Mouse (Mus musculus) MEL (cell line): ENCODE data around the gene Rnf126.

Experiments used
- CTCF ChIP-seq, 3 experiments: IDR thresholded peaks in 2 of 3; conservative IDR thresholded peaks in 1 of 3; 2 replicates each; pipeline ENCODE4 v1.5.1; 2011 to 2012; ENCODE audit warnings: low read length in 3 of 3, low read depth in 2 of 3, mild to moderate bottlenecking in 2 of 3, improper control_type of control experiment in 1 of 3, inconsistent platforms in 1 of 3, mixed read lengths in 1 of 3, moderate library complexity in 1 of 3; ENCODE audit not compliant: control insufficient read depth in 1 of 3, insufficient read depth in 1 of 3, poor library complexity in 1 of 3, severe bottlenecking in 1 of 3
- USF2 ChIP-seq, 2 experiments: IDR thresholded peaks; 2 replicates each; pipeline ENCODE4 v1.6.1; 2011 to 2012; ENCODE audit warnings: improper control_type of control experiment in 2 of 2, low read length in 2 of 2, borderline replicate concordance in 1 of 2, inconsistent platforms in 1 of 2, low read depth in 1 of 2, mild to moderate bottlenecking in 1 of 2; ENCODE audit not compliant: insufficient read depth in 1 of 2

DNA sequence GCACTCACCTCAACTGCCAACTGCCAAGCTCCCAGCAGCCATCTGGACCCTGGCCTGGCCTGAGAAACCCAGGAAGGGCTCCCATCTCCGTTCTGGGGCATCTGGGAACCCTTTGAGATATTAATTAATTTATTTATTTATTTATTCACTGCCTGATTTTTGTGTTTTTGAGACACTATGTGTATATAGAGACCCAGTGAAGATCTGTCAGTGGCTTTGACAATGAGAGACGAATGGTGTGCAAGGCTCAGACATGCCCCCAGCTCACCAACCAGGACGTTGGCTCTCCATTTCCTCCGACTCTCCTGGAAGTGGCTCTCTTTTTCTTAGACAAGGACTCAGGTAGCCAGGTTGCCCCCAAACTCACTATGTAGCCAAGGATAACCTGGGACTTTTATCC is 24.1 kb upstream of the Rnf126 start, which contains the start of gene Prss57:
- TF ChIP-seq USF2 (IDR thresholded peaks at IDR 0.05; ENCODE audit: borderline replicate concordance in 1 of 2, insufficient read depth in 1 of 2, low read depth in 1 of 2, low read length in 2 of 2) (no peak), CTCF (IDR thresholded peaks at IDR 0.05 in 2 of 3, conservative IDR thresholded peaks at IDR 0.05 in 1 of 3; ENCODE audit: control insufficient read depth in 1 of 3, insufficient read depth in 1 of 3, low read depth in 2 of 3, low read length in 3 of 3, poor library complexity in 1 of 3, severe bottlenecking in 1 of 3) (no peak)
